Mouse (Mus musculus) thymus, adult 2 months (tissue): ENCODE results near the gene Cul4a. TPM values are rescaled to one million over a fixed set of nuclear protein-coding genes. Genes with fewer than 3 reads are reported as not detected.
"Not testable (repeated sequence)": the region's sequence is repeated elsewhere in the genome, so short reads cannot be mapped to it uniquely, and the experiment has no call there.

Source experiments
- DNase-seq: peaks from one replicate; pipeline ENCODE4 v3.0.0; 2021
- H3K27ac ChIP-seq: fragments of 200-500 bp; 2 replicates; pipeline ENCODE4 v1.5.1; 2012; ENCODE audit warnings: low read length, control low read depth; ENCODE audit not compliant: control insufficient read depth, insufficient read depth
- H3K27me3 ChIP-seq: fragments of 200-500 bp; 2 replicates; pipeline ENCODE4 v1.6.1; 2012; ENCODE audit warnings: mild to moderate bottlenecking, low read length, moderate library complexity, mixed read lengths; ENCODE audit not compliant: control insufficient read depth, insufficient read depth
- H3K36me3 ChIP-seq: fragments of 200-500 bp; 2 replicates; pipeline ENCODE4 v1.6.1; 2012; ENCODE audit warnings: mild to moderate bottlenecking, low read length, moderate library complexity; ENCODE audit not compliant: control insufficient read depth, insufficient read depth
- H3K4me1 ChIP-seq: fragments of 200-500 bp; replicated peaks from 2 replicates; pipeline ENCODE4 v1.6.1; 2012; ENCODE audit warnings: low read length; ENCODE audit not compliant: control insufficient read depth, insufficient read depth
- H3K4me3 ChIP-seq: fragments of 200-500 bp; 2 replicates; pipeline ENCODE4 v1.5.1; 2012; ENCODE audit warnings: mild to moderate bottlenecking, low read length, control low read depth, moderate library complexity; ENCODE audit not compliant: control insufficient read depth, insufficient read depth
- CTCF ChIP-seq: fragments of 200-500 bp; IDR thresholded peaks from 2 replicates; pipeline ENCODE4 v1.5.1; 2012; ENCODE audit warnings: mild to moderate bottlenecking, control low read depth, low read length, moderate library complexity, borderline replicate concordance; ENCODE audit not compliant: control insufficient read depth, poor library complexity, insufficient read depth; ENCODE audit errors: extremely low read depth
- POLR2A ChIP-seq: fragments of 200-500 bp; IDR thresholded peaks from 2 replicates; pipeline ENCODE4 v1.6.1; 2012; ENCODE audit warnings: mild to moderate bottlenecking, low read length, control low read depth, moderate library complexity; ENCODE audit not compliant: control insufficient read depth, poor library complexity, insufficient read depth; ENCODE audit errors: extremely low read depth
- WGBS: fragments of 180-500 bp; shearing (Covaris S2); methylation state at CpG from one replicate; pipeline ENCODE4 v1.1.7; 2018; 5-methylcytosine and 5-hydroxymethylcytosine counted together
- polyA plus RNA-seq: library from polyadenylated mRNA; depleted of rRNA; stranded (reverse); fragments of >200 nt; gene quantifications from 2 replicates; pipeline ENCODE4 v1.2.3, GENCODE M21; 2012; rRNA removed

The Cul4a gene
- polyA plus RNA-seq, result 36.3 and 49.1 TPM in 2 replicates

- WGBS, result under 1% methylated on average over 79 of the region's 87 CpGs
- H3K4me3 ChIP-seq, result peak within 1 kb of the TSS; percentile 98
- no peaks in the 10 kb centered on the region for H3K27me3 ChIP-seq
- no peaks in the 10 kb centered on the region for H3K36me3 ChIP-seq
- DNase-seq, result peak; percentile 97
- TF ChIP-seq POLR2A (peak; percentile 89), CTCF (peak; percentile 76)
- H3K27ac ChIP-seq, result peak within 1 kb of the TSS; percentile 56
- H3K4me1 ChIP-seq, result peaks cover 12% of the 10 kb centered on the region
These were observed at the start of gene Cul4a, which contains the start of gene Pcid2 for GRCm38 (mm10) chr8:13105087-13105881. Gene Cul4a, plus strand, starts transcription at chr8:13105621. Gene Pcid2, minus strand, starts transcription at chr8:13105459.

GRCm38 (mm10) chr8:13057351-13057750 is 48.1 kb upstream of the Cul4a start:
- Histone ChIP-seq H3K27ac (no peak overlapping the region), H3K4me3 (no peak overlapping the region), H3K27me3 (no peaks in the 10 kb centered on the region), H3K4me1 (no peaks in the 10 kb centered on the region), H3K36me3 (no peaks in the 10 kb centered on the region)
- 94% methylated on average over 4 of the region's 4 CpGs for WGBS
- TF ChIP-seq CTCF (no peak), POLR2A (no peak)
- DNase-seq, result no peak

GRCm38 (mm10) chr8:13060441-13061150 is 44.8 kb upstream of the Cul4a start, which contains the start of gene Proz:
Gene Proz, plus strand, starts transcription at chr8:13060914.
- DNase-seq, result no peak
- Histone ChIP-seq H3K36me3 (no peaks in the 10 kb centered on the region), H3K4me1 (no peaks in the 10 kb centered on the region), H3K27ac (no peak within 1 kb of the TSS), H3K27me3 (no peaks in the 10 kb centered on the region), H3K4me3 (no peak within 1 kb of the TSS)
- 85% methylated on average over 17 of the region's 17 CpGs for WGBS
- TF ChIP-seq CTCF (no peak), POLR2A (no peak)

GRCm38 (mm10) chr8:13063112-13063511 is 42.3 kb upstream of the Cul4a start:
- no peaks in the 10 kb centered on the region for H3K4me1 ChIP-seq
- no peaks in the 10 kb centered on the region for H3K27me3 ChIP-seq
- no peak overlapping the region for H3K27ac ChIP-seq
- H3K4me3 ChIP-seq, result no peak overlapping the region
- no peak for DNase-seq
- no peak for TF ChIP-seq POLR2A
- TF ChIP-seq CTCF, result no peak
- no peaks in the 10 kb centered on the region for H3K36me3 ChIP-seq
- 78% methylated on average over 16 of the region's 16 CpGs for WGBS

- 99% methylated on average over 11 of the region's 11 CpGs for WGBS
- no peak overlapping the region for H3K27ac ChIP-seq
- H3K4me1 ChIP-seq, result no peaks in the 10 kb centered on the region
These were observed 32.2 kb upstream of the Cul4a start for GRCm38 (mm10) chr8:13073255-13073654.

GRCm38 (mm10) chr8:13075044-13075443 is 30.4 kb upstream of the Cul4a start:
- Histone ChIP-seq H3K36me3 (peaks cover 32% of the 10 kb centered on the region), H3K27ac (no peak overlapping the region), H3K4me3 (no peak overlapping the region), H3K4me1 (no peaks in the 10 kb centered on the region), H3K27me3 (no peaks in the 10 kb centered on the region)
- WGBS, result 96% methylated on average over 8 of the region's 8 CpGs
- no peak for DNase-seq
- TF ChIP-seq CTCF, result no peak
- no peak for TF ChIP-seq POLR2A

More at GRCm38 (mm10) chr8:13073255-13073654, 32.2 kb upstream of the Cul4a start:
- TF ChIP-seq CTCF (no peak), POLR2A (no peak)
- no peak for DNase-seq
- no peak overlapping the region for H3K4me3 ChIP-seq
- H3K27me3 ChIP-seq, result no peaks in the 10 kb centered on the region
- H3K36me3 ChIP-seq, result peaks cover 17% of the 10 kb centered on the region

DNA sequence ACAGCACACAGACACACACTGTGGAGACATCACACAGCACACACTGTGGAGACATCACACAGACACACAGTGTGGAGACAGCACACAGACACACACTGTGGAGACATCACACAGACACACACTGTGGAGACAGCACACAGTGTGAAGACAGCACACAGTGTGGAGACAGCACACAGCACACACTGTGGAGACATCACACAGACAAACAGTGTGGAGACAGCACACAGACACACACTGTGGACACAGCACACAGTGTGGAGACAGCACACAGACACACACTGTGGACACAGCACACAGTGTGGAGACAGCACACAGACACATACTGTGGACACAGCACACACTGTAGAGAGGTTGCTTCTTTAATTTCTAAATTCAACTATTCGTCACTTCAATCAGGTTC is 29.8 kb upstream of the Cul4a start:
- not testable (repeated sequence) for H3K27me3 ChIP-seq, H3K4me1 ChIP-seq, H3K27ac ChIP-seq, H3K4me3 ChIP-seq, DNase-seq
- peaks cover 35% of the 10 kb centered on the region for H3K36me3 ChIP-seq
- 98% methylated on average over 1 of the region's 1 CpGs for WGBS
